Mouse (Mus musculus) heart, postnatal 0 days (tissue): Measurements from ENCODE around the gene Ksr1. TPM values are rescaled to one million over a fixed set of nuclear protein-coding genes. Genes with fewer than 3 reads are reported as not detected.

ENCODE experiments used
- ATAC-seq: fragments of 200-750 bp; cut with Nextera tagmentation; 2 replicates; pipeline ENCODE4 v1.8.0; 2017; ENCODE audit warnings: low read depth, moderate number of reproducible peaks, moderate library complexity; ENCODE audit not compliant: insufficient read depth
- DNase-seq: peaks from one replicate; pipeline ENCODE4 v3.0.0-alpha.2; 2016; ENCODE audit warnings: low spot score
- H3K27ac ChIP-seq: fragments of 300-500 bp; sonication (generic); 2 replicates; pipeline ENCODE4 v1.5.1; 2014; ENCODE audit warnings: low read depth, mild to moderate bottlenecking
- H3K27me3 ChIP-seq: fragments of 300-500 bp; sonication (generic); 2 replicates; pipeline ENCODE4 v1.6.1; 2014; ENCODE audit warnings: low read length, mixed read lengths; ENCODE audit not compliant: control insufficient read depth, insufficient read depth
- H3K36me3 ChIP-seq: fragments of 300-500 bp; sonication (generic); replicated peaks from 2 replicates; pipeline ENCODE4 v1.6.1; 2014; ENCODE audit warnings: low read length, mixed read lengths; ENCODE audit not compliant: control insufficient read depth, insufficient read depth
- H3K4me1 ChIP-seq: fragments of 300-500 bp; sonication (generic); 2 replicates; pipeline ENCODE4 v1.6.1; 2014; ENCODE audit warnings: antibody characterized with exemption; ENCODE audit not compliant: control insufficient read depth, insufficient read depth
- H3K4me2 ChIP-seq: fragments of 300-500 bp; sonication (generic); 2 replicates; pipeline ENCODE4 v1.6.1; 2014; ENCODE audit warnings: low read depth, mild to moderate bottlenecking, low read length, moderate library complexity
- H3K4me3 ChIP-seq: fragments of 300-500 bp; sonication (generic); 2 replicates; pipeline ENCODE4 v1.5.1; 2014; ENCODE audit warnings: low read depth, low read length
- H3K9ac ChIP-seq: fragments of 300-500 bp; sonication (generic); replicated peaks from 2 replicates; pipeline ENCODE4 v1.6.1; 2014; ENCODE audit warnings: low read depth, low read length, mixed read lengths
- H3K9me3 ChIP-seq: fragments of 300-500 bp; sonication (generic); replicated peaks from 2 replicates; pipeline ENCODE4 v1.6.1; 2016; ENCODE audit warnings: low read length; ENCODE audit not compliant: control insufficient read depth
- CTCF ChIP-seq: IDR thresholded peaks from 2 replicates; pipeline ENCODE4 v1.5.1; 2016; ENCODE audit warnings: antibody characterized with exemption, control low read depth, low read depth
- EP300 ChIP-seq: IDR thresholded peaks from 2 replicates; pipeline ENCODE4 v1.6.1; 2016; ENCODE audit warnings: antibody characterized with exemption, low read depth
- WGBS: fragments of 180-500 bp; shearing (Covaris S2); extraction: QIAGEN DNeasy Blood & Tissue Kit; methylation state at CpG from one replicate; pipeline ENCODE4 v1.1.7; 2014; 5-methylcytosine and 5-hydroxymethylcytosine counted together
- polyA plus RNA-seq: library from polyadenylated mRNA; unstranded; fragments of >200 nt; fragmentation: Nextera tagmentation; extraction: Ambion mirVana; gene quantifications from 2 replicates; pipeline ENCODE4 v1.2.1, GENCODE M21; 2015
- total RNA-seq: library from RNA; depleted of rRNA; stranded (reverse); fragments of >200 nt; gene quantifications from 2 replicates; pipeline ENCODE4 v1.2.3, GENCODE M21; 2014; ENCODE audit warnings: low replicate concordance

Gene Ksr1
- total and polyA plus RNA-seq, 2 experiments from 2014 or later, result 1.5 to 15.2 TPM

DNA sequence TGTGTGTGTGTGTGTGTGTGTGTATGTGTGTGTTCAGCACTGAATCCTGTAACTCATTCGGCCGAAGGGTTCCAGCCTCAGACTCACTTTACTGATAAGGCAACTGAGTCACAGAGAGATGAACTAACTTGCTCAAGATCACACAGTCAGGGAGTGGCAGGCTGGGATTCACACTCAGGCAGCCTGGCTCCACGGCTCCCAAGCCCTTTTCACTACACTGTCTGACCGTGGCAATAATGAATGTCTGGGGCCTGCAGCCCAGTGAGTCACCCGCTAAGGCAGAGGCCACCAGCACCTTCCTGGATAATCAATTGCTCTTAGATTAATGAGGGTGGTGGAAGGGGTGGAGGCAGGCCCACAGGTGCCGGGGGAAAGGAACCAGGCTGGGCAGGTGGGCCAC, 41.2 kb downstream of the Ksr1 start:
- no peak overlapping the region for H3K4me2 ChIP-seq
- H3K4me3 ChIP-seq, result no peak overlapping the region
- no peak for DNase-seq
- no peaks in the 10 kb centered on the region for H3K36me3 ChIP-seq
- 79% methylated on average over 6 of the region's 6 CpGs for WGBS
- H3K9ac ChIP-seq, result no peak overlapping the region
- no peak for ATAC-seq
- no peaks in the 10 kb centered on the region for H3K9me3 ChIP-seq
- H3K4me1 ChIP-seq, result peaks cover 8% of the 10 kb centered on the region
- H3K27me3 ChIP-seq, result no peaks in the 10 kb centered on the region
- H3K27ac ChIP-seq, result no peak overlapping the region
- no peak for TF ChIP-seq EP300
- TF ChIP-seq CTCF, result no peak

DNA sequence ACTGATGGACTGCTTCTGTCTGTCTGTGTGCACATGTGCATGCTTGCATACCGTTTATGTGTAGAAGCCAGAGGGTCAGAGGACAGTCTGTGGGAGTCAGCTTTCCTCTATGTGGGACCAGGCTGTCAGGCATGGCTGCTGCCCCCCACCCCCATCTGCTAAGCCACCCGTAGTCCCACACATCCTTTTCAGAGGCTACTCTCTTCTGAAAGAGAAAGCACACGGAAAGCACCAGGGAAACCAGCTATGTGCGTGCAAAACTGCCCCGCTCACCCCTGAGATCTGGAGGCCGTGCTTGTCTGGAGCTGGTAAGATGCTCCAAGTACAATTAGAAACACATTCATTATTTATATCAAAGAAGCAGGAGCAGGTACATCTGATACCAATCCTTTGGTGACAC, 41.7 kb downstream of the Ksr1 start:
- H3K9me3 ChIP-seq, result no peaks in the 10 kb centered on the region
- peaks cover 3% of the 10 kb centered on the region; the same call in 1 of the 2 replicates for H3K4me1 ChIP-seq
- DNase-seq, result no peak
- TF ChIP-seq EP300 (no peak), CTCF (no peak)
- H3K27ac ChIP-seq, result no peak overlapping the region
- no peak overlapping the region for H3K4me3 ChIP-seq
- no peak overlapping the region for H3K4me2 ChIP-seq
- no peak overlapping the region for H3K9ac ChIP-seq
- no peaks in the 10 kb centered on the region for H3K36me3 ChIP-seq
- 75% methylated on average over 6 of the region's 6 CpGs for WGBS
- ATAC-seq, result no peak
- no peaks in the 10 kb centered on the region for H3K27me3 ChIP-seq

DNA sequence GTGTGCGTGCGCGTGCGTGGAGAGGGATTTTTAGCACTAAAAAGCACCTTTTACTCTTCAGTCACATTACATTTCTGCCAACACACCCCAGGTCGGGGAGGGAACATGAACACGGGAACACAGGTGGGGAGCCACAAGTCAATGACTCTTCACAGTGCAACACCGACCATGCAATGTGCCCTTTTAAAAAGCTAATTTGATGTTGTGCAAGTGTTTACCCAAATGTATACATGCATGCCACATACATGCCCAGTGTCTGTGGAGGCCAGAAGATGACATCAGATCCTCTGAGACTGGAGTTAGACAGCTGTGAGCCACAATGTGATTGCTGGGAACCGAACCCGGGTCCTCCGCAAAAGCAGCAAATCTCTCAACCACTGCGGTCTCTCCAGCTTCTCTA, 42.1 kb downstream of the Ksr1 start:
- no peak overlapping the region for H3K4me3 ChIP-seq
- H3K4me1 ChIP-seq, result peaks cover 4% of the 10 kb centered on the region
- no peaks in the 10 kb centered on the region for H3K36me3 ChIP-seq
- no peaks in the 10 kb centered on the region for H3K27me3 ChIP-seq
- no peak overlapping the region for H3K9ac ChIP-seq
- TF ChIP-seq CTCF (no peak), EP300 (no peak)
- no peaks in the 10 kb centered on the region for H3K9me3 ChIP-seq
- DNase-seq (no peak), ATAC-seq (no peak)
- WGBS, result 93% methylated on average over 11 of the region's 11 CpGs
- no peak overlapping the region for H3K4me2 ChIP-seq
- no peak overlapping the region for H3K27ac ChIP-seq

DNA sequence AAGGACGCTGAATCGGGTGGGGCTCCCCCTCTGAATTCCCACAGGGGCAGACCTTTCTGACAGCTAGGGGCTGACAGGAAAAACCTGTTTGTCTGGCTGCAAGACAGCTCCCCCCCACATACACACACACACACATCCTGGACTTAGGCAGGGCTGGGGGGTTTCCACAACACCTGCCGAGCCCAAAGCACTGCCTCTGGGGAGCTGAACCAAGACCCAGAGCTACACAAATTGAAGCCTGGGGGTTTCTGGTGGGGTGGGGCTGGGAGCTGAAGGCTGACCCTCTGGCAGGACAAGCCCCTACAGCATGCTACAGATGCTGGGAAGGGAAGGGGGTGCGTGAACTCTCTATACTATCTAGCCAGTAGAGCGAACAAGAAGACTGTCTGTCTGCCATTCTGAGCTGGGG, 42.7 kb downstream of the Ksr1 start:
- Histone ChIP-seq H3K9ac (no peak overlapping the region), H3K4me3 (no peak overlapping the region), H3K27ac (no peak overlapping the region), H3K36me3 (no peaks in the 10 kb centered on the region), H3K4me2 (no peak overlapping the region), H3K4me1 (peaks cover 11% of the 10 kb centered on the region), H3K27me3 (no peaks in the 10 kb centered on the region), H3K9me3 (no peaks in the 10 kb centered on the region)
- DNase-seq (no peak), ATAC-seq (no peak)
- no peak for TF ChIP-seq CTCF
- no peak for TF ChIP-seq EP300
- WGBS, result 53% methylated on average over 5 of the region's 5 CpGs

DNA sequence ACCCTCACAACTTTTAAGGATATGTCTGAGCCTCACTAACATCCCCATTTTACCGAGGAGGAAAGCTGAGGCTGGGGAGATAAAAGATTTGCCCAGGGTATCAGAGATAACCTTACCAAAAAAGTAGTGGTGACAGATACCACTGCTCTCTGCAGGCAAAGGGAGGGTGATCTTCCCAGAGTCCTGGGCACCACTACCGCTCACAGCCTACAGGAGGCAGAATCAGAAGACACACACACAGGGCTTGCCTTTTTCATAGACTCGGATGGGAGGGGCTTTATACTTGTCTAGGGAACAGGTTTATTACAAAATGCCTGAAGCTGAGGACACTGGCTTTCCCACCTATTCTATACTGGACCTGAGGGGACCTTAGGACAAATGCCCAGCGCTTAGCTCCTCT, 43.9 kb downstream of the Ksr1 start:
- 0 out of 2 replicates have a peak overlapping the region, but pooled peaks have one; percentile 25 for H3K27ac ChIP-seq

DNA sequence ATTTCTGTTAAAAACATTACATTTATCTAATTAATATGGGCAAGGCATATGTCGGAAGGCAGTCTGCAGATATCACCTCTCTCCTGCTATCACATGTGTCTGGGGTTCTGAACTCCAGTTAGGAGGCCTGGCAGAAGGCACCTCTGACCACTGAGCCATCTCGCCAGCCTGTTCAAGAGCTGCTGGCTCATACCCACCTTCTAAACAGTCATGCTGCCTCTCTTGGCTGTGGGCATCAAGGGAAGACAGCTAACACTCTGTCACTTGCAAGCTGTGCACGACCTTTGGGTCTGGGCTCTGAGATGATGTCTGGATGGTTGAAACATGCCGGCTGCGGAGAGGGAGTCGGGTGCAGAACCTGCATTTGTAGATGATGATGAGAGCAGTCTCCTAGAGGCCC, 44.6 kb downstream of the Ksr1 start:
- Histone ChIP-seq H3K4me1 (peaks cover 18% of the 10 kb centered on the region), H3K9ac (no peak overlapping the region), H3K36me3 (no peaks in the 10 kb centered on the region), H3K9me3 (no peaks in the 10 kb centered on the region), H3K4me3 (no peak overlapping the region), H3K27ac (no peak overlapping the region), H3K4me2 (no peak overlapping the region), H3K27me3 (no peaks in the 10 kb centered on the region)
- 92% methylated on average over 6 of the region's 6 CpGs for WGBS
- ATAC-seq, result no peak
- no peak for DNase-seq
- TF ChIP-seq EP300, result no peak
- no peak for TF ChIP-seq CTCF

More for the DNA sequence above, 43.9 kb downstream of the Ksr1 start:
- Histone ChIP-seq H3K4me1 (peaks cover 13% of the 10 kb centered on the region), H3K27me3 (no peaks in the 10 kb centered on the region), H3K4me3 (no peak overlapping the region), H3K9ac (no peak overlapping the region), H3K9me3 (no peaks in the 10 kb centered on the region), H3K36me3 (no peaks in the 10 kb centered on the region), H3K4me2 (no peak overlapping the region)
- DNase-seq, result no peak
- 68% methylated on average over 4 of the region's 4 CpGs for WGBS
- ATAC-seq, result no peak
- TF ChIP-seq CTCF, result peak; percentile 22
- TF ChIP-seq EP300, result no peak
